Mouse (Mus musculus) monocyte, adult 5-6 weeks (primary cell): Measurements from ENCODE around the gene Pitpna. TPM values are rescaled to one million over a fixed set of nuclear protein-coding genes. Genes with fewer than 3 reads are reported as not detected.

ENCODE experiments used
- ATAC-seq: fragments of 153-309, 156-312 bp; replicated peaks from 2 replicates; pipeline ENCODE4 v1.8.0; 2017; ENCODE audit warnings: mild to moderate bottlenecking; ENCODE audit not compliant: low TSS enrichment, insufficient number of reproducible peaks, severe bottlenecking, poor library complexity, low FRiP score
- total RNA-seq: library from RNA; stranded (forward); fragments of 200-1000, 200-491, 200-594 nt; gene quantifications from 3 replicates; pipeline ENCODE4 v1.2.3, GENCODE M21; 2017

The Pitpna gene
- total RNA-seq, 1 experiment from 2014 or later, result 174 TPM

DNA sequence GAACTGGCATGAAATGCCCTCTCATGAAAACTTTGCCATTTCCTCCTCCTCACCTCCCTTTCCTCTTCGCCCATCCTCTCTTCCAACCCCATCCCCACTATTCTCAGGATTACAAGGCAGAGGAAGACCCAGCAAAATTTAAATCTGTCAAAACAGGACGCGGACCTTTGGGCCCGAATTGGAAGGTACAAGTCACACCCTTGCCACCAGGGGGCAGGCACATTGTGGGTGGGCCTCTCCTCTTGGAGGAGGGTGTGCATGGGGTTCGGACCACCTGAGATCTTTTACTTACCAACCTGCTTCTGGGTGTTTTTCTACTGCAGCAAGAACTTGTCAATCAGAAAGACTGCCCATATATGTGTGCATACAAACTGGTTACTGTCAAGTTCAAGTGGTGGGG lies 31.2 kb downstream of the Pitpna start:
- no peak for ATAC-seq

DNA sequence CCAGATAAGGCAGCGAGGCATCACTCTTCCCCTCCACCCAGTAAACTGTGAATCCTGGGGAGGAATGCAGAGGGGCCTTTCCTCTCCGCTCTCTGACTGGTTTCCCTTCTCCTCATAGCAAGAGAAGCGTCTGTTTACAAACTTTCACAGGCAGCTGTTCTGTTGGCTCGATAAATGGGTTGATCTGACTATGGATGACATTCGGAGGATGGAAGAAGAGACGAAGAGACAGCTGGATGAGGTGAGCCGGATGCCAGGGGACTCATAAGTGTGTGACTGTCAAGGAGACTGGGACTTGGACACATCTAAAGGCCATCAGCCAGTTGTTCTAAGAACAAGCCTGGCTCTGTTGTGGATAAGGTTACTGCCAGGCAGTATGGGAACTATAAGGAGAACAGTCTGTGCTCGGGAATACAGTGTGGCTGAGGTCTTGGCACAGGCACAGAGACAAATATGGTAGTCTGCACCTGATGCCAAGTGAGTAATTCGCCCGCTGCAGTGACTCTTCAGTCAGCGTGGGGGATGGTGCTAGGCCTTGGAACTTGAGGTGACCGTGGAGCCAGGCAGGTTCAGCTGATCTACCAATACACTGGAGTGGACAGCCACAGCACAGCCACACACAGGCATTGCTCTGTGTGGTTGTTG lies 32.4 kb downstream of the Pitpna start:
- no peak for ATAC-seq

DNA sequence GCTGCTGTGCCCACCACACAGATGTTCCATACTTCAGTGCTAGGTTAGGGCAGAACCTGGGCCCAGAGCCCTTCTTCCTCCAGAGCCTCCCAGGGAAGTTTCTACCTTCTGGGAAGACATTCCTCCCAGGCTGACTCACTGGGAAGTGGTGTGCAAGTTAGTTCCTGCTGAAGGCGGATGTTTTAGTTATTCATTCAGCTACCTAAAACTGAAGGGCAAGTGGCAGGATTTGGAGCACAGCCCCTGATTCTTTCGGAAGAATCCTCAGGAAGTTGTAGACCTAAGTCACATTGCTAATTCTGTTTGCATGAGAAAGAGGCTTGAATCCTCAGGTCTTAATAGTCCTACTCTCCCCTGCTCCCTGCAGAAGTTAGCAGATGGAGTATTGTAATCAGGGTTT lies 33.5 kb downstream of the Pitpna start:
- ATAC-seq, result no peak

DNA sequence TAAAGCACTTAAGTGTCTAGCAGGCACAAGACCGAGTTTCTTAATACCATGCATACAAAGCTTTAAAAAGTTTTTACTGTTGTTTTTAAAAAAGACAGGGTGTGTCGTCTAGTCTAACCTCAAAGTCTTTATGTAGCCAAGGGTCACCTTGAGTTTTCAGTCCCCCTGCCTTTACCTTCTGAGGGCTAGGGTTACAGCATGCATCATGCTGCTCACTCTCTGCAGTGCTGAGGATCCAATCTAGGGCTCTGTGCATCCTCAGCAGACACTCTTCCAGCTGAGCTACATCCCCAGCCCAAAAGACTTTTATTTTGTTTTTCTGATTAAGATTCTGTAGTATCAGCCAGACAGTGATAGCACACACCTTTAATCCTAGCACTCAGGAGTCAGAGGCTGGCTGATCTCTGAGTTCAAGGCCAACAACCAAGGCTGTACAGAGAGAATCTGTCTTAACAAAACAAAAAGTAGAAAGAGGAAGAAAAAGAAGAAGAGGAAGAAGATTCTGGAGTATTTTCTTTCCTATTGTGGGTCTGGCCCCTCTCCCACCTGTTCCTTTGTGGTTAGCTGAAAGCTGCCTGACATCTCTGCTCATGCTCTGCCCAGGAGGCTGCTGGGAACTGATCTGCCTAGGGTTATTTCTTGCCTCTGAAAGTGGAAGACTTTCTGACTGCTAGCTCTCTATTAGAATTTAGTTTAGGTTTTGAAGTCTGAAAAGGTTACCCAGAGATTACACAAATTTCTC lies 34.9 kb downstream of the Pitpna start:
- no peak for ATAC-seq

DNA sequence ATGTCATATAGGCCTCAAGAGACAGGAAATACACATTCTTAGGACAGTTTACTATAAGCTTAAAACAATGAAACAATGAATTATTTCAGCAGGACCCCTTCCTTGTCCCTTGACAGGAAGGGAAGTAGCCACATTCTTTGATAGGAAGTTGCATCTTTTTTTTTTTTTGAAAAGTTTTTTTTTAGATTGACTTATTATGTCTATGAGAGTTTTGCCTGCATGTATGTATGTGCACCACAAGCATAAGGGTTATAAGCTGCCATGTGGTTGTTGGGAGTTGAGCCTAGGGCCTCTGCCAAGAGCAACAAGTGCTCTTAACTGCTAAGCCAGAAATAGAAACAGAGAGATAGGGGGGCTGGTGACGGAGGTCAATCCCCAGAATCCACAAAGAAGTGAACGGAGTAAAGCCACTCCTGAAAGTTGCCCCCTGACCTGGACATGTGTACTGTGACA lies 36.2 kb downstream of the Pitpna start:
- ATAC-seq, result no peak

DNA sequence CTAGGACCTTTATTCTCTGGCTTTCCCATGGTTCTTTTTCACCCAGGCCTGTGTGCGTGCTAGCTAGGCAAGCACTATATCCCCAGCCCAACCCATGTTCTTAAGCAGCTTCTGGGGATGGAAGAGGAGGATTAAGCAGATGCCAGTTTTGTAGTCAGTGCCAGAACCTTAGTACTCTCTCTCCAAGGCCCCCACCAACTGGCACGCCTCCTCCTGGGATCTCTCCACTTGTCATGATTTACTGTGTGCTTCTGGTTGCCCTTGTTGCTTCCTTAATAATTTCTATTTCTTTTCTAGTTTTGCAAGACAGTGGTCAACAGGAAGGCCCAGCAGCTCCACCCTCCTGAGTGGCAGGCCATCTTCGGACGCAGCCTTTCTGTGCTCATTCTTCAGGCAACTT lies 37.9 kb downstream of the Pitpna start:
- no peak for ATAC-seq

DNA sequence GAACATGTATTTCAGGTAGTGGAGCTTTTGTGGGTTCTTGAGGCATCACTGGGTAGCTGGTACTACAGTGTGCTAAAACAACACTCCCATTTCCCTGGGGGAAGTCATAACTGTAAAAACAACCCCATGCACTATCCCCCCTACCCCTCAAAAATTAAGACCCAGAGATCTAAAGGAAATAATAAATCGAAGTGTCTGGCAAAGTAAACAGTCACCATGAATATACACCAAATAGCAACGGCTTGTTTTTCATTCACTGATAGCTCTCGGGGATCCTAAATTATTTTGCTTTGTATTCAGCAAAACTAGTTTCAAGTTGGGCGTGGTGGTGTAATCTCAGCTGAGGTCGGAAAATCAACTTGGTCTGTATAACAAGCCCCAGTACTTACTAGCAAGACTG lies 42.2 kb downstream of the Pitpna start:
- ATAC-seq, result no peak

DNA sequence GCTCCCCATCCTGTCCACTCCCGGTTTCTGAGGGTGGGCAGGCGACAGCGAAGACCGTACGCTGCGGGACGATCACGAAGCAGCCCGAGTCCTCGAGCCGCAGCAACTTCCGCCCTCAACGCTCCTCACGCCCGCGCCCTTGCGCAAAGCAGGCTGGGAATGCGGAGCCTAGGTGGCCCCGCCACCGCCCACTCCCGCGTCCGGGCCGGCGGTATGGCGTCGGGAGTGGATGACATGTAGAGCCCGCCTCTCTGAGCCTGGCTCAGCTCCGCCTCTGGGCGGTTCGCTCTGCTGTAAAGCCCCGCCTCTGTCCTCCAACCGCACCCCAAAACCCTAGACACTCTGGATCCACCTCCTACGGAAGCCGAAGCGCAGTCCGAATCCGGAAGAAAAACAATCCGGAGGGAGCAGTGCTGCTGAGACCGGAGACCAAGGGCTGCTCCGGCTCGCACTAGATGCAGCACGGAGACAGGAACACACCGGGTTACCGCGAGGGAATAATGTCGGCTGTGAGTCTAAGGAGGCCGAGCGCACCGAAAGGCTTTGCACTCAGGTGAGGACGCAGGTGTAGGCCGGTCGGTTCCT lies 42.8 kb downstream of the Pitpna start, which contains the start of gene Inpp5k:
TSS of gene Inpp5k (plus strand) at position 344 of the 585 bp plus-strand sequence.
- ATAC-seq, result peak; percentile 95

DNA sequence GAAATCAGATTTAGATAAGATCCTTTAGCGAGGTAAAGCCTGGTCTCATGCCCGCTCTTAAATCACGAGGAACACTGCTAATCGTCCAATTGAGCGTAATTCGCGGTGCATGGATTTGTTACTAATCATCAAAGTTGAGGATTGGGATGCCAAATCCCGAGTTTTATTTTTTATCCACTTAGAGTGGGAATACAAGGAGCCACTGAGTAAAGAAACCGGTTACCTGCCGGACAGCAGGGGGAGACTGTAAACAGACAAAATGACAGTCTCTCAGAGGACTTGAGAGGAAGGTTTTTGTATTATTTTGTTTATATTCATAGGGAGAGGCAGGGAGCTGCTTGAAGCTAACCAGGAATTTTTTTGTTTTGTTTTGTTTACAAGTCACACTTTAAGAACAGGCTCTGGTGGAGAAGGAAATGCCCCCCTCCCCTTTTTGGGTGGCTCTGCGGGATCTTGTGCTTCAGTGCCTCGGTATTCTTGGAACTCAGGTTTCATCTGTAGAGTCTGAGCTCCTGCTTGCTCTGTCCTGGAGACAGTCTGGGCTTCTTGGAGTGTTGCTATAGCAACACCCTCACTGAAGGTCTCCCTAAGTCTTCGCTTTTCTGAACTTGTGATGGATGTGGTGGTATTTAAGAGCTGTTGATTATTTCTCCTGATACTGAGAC lies 43.8 kb downstream of the Pitpna start:
- ATAC-seq, result no peak

DNA sequence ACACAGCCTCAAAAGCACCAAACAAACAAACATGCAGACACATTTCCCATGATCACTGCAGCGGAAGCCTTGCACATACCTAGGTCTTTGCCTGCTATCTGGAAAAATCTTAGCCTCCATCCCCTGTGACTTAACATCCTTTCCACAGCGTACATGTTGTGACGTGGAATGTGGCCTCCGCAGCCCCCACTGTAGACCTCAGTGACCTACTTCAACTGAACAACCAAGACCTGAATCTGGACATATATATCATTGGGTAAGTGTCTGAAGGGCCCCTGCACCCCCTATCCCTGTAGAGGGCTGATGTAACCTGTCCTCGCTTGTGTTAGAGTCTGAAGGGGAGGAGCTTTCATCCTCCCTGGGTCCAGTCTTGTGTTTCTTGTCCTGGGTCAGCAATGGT lies 45.0 kb downstream of the Pitpna start:
- no peak for ATAC-seq

DNA sequence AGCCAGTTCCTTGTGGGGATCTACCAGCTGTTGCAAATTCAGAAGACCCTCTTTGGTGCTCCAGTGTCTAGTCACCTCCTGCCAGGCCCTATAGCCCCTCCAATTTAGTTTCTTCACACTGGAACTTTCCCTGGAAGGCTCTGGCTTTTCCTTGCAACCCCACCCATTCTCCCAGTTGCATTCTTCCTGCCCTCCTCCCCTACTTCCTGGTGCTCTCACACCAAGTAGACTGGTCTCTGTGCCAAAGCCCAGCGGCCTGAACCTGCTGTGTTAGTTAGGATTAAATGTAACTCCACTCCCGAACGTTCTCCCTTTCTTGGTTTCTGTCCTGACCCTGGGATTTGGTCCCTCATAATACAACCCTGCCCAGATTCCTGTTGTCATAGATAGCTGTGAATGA lies 46.9 kb downstream of the Pitpna start:
- no peak for ATAC-seq

DNA sequence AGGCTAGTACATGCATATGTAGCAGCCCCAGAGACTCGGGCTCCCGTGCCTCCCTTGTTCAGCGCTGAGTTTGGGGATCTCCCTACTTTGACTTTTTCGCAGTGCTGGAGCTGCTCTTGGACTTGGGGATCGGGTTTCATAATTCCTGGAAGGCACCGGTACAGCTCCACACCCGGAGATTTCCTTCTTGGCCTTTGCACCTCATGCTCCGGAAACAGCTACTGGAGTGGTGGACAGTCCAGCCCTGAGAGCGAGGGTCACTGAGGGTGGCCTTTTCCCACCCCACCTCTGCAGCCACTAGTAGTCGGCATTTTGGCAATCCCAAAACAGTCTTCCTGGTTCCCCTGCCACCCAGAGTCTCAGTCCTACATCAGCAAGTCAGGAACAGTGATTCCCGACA lies 47.4 kb downstream of the Pitpna start:
- ATAC-seq, result no peak

DNA sequence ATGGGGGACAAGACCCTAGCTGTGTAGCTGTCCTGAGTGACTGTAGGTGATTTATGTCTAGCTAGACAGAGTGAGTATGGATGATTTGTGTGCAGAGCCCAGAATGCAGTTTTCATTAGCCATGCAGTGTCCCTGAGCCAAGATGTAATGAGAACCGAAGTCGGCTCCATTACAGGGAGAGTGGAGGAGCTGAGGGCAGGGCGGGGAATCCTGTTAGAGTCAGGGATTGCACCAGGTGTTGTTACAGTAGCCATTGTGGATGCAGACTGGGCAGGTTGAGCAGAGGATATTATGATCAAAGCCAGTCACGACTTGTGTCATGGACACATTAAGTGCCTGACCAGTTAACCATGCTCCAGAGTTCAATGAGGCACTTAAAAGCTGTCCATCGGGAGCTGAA lies 55.4 kb downstream of the Pitpna start:
- ATAC-seq, result no peak

DNA sequence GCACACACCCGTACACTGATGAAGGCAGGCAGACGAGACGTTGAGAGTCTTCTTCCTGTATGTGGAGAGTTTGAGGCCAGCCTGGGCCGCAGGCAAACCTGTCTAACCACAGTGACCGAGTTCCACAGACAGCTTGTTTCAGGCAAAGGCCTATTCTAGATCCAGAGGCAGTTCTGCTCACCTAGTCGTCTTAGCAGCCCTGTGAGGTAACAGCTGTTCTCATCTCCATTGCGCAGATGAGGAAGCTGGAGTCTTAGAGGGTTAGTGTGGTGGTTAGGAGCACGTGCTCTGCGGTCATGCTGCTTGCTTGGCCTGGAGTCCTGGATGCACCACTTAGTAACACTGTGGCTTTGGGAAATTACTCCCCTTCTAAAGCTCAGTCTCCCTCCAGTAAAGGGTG lies 56.8 kb downstream of the Pitpna start:
- peak; percentile 70 for ATAC-seq

DNA sequence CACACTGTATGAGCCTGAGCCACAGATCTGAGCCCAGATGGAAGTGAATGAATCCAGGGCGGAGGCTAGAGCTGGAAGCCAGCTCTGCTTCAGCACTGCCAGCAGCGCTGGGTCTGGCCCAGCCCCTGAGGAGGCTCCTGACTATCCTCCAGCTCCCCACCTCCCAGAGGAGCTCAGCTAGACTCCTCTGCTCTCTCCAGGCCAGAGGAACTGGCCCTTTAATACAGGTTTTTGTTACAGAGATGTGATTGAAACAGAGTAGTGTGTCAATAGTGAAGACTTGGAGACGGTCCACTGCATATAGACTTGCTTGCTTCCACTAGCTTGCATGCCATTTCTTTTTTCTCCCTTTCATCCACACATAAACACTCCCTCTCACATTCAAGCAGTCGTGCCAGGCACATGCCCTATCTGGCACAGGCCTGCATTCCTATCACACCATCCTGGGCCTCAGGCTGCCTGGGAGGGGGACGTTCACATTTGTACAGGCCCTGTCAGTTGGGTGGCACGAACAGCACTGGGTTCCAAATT lies 59.8 kb downstream of the Pitpna start:
- ATAC-seq, result no peak

DNA sequence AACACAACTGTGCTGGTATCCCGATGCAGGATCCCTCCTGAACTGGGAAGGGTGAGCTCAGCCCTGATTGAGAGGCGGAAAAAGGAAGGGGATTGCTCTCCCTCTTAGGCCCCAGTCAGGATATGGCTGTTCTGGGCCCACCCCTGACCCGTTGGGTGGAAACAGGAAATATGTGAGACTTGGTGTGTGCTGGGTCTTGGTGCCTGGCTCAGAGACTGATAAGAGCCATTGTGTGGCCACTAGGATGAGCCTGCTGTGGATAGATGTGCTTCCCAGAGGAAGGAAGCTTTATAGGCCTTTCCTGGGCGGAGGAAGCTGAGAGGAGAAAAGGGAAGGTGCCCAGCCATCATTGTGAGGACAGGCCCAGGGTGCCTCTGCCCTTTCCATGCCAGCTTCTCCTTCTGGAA lies 61.3 kb downstream of the Pitpna start:
- no peak for ATAC-seq

DNA sequence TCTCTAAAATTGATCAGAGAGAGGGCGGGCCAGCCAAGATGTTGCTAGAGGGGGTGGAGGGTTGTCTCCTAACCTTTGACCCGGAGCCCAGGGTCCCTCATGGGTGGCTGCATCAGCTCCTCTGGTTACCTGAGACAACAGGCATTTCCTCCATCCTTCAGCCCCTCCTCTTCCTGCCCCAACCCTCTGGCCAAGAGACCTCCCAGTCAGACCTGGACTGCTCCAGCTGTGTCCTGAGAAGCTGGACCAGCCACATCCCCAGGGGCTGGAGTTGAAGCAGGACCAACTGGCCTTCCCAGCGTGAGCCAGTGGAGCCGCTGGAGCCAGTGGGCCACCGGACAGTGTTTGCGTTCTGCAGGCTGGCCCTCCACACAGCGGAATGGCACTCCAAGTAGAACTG lies 62.4 kb downstream of the Pitpna start, which contains the start of gene Myo1c:
TSS of gene Myo1c (plus strand) at position 194 of the 400 bp plus-strand sequence.
- ATAC-seq, result no peak

DNA sequence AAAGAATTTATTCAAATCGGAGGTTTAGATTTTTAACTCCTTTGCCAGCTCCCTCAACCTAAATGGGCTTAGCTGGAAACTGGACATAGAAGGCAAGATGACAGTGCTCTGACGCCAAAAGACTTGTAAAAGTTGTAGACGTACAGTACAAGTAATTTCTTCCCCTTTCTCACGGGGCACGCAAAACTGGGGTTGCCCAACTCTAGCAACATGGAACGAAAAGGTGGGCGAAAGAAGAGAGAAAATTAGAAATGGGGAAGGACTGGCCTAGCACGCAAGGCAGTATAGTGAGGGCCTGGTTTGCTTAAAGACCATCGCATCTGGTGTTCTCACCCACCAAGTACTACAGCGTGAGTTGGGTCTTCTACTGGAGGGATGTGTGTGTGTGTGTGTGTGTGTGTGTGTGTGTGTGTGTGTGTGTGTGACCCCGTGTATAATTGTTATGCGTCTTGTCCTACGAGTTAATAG lies 63.1 kb downstream of the Pitpna start:
- ATAC-seq, result peak; percentile 6; the same call in 1 of the 2 replicates
